20 mouse cellular contexts compared by ENCODE assay signal in the genomic region with DNA sequence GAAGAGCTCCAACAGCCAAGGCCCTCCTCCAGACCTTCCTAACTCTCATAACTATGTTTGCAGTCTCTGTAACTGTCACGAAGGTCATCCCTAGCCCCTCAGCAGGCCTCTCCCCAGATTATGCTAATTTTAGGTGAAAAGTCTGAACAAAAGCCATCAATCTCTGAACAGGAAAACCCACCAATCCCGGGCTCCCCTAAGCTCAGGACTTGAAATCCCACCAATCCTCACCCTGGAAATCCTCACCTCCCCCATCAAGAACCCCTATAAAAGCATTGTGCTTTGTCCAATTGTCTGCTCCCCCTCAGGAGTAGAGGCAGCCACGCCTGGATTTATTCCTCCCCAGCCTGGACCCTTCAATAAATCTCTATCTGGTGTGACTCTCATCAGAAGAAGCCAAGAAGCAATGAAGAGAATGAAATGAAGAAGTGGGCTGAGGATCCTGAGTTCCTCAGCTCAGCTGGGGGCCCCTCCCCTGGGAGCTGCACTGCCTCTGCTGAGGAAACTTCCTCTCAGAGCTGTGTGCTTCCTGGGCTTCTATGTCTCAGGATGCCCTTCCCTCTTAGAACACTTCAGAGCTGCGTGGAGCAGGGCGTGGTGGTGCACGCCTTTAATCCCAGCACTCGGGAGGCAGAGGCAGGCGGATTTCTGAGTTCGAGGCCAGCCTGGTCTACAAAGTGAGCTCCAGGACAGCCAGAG. TPM values are rescaled to one million over a fixed set of nuclear protein-coding genes. Genes with fewer than 3 reads are reported as not detected.
DNase-seq lines count a peak whose midpoint lies in the region; ATAC-seq and TF ChIP-seq lines count a peak whose summit lies in the region.
"Had no signal": no experiment of that assay in that cellular context is flagged by ENCODE, and none has a peak within 500 bp of the region (broad histone marks: within the 10 kb centered on the region; RNA-seq: fewer than 3 reads in every experiment).

No protein-coding gene starts in this region.

- TF ChIP-seq POLR2A in MEL (IDR thresholded peaks at IDR 0.05; ENCODE audit: control insufficient read depth in 1 of 2, insufficient read depth in 1 of 2, low read depth in 1 of 2, low read length in 2 of 2, poor library complexity in 1 of 2), result no peak

- no peaks in the 10 kb centered on the region for H3K27me3 ChIP-seq in hindbrain, embryonic 10.5 days (ENCODE audit: insufficient read depth, poor library complexity, severe bottlenecking)
- H3K27me3 ChIP-seq in hindbrain, embryonic 11.5 days (ENCODE audit: control insufficient read depth, insufficient read depth, low read length), result no peaks in the 10 kb centered on the region
- no peaks in the 10 kb centered on the region; a peak in 1 of 4 replicates for H3K27me3 ChIP-seq in MEL (ENCODE audit: control insufficient read depth in 1 of 2, insufficient read depth in 2 of 2, low read length in 2 of 2)
- H3K27me3 ChIP-seq: liver, embryonic 13.5 days had no signal

- no peaks in the 10 kb centered on the region for H3K9me3 ChIP-seq in hindbrain, embryonic 10.5 days
- H3K9me3 ChIP-seq in hindbrain, embryonic 11.5 days (ENCODE audit: control insufficient read depth, low read length), result no peaks in the 10 kb centered on the region
- no peaks in the 10 kb centered on the region for H3K9me3 ChIP-seq in MEL (replicated peaks; ENCODE audit: insufficient read depth, low read length)
- H3K9me3 ChIP-seq: G1E; liver, embryonic 13.5 days had no signal

- H3K4me2 ChIP-seq in hindbrain, embryonic 11.5 days (replicated peaks; ENCODE audit: low read depth, low read length), result no peak overlapping the region
- H3K4me2 ChIP-seq: heart, embryonic 11.5 days; liver, embryonic 13.5 days had no signal

- ATAC-seq in hindbrain, embryonic 11.5 days (ENCODE audit: low FRiP score), result no peak
- ATAC-seq in megakaryocyte, adult 5-6 weeks (ENCODE audit: poor library complexity, severe bottlenecking), result peak; percentile 93
- ATAC-seq in activated CD4-positive, CD25-positive, alpha-beta regulatory T cell, adult 4 months, result no peak

- TF ChIP-seq CTCF in MEL (IDR thresholded peaks at IDR 0.05 in 2 of 3, conservative IDR thresholded peaks at IDR 0.05 in 1 of 3; ENCODE audit: control insufficient read depth in 1 of 3, insufficient read depth in 1 of 3, low read depth in 2 of 3, low read length in 3 of 3, poor library complexity in 1 of 3, severe bottlenecking in 1 of 3), result no peak

- peak overlapping the region; percentile 59; the same call in 1 of the 2 replicates for H3K27ac ChIP-seq in hindbrain, embryonic 10.5 days
- no peak overlapping the region for H3K27ac ChIP-seq in hindbrain, embryonic 11.5 days (ENCODE audit: low read depth, low read length)
- no peak overlapping the region for H3K27ac ChIP-seq in MEL (ENCODE audit: control insufficient read depth, low read depth, low read length)
- H3K27ac ChIP-seq: hindbrain, postnatal 0 days; liver, embryonic 13.5 days had no signal

- no peak overlapping the region for H3K4me3 ChIP-seq in hindbrain, embryonic 10.5 days
- H3K4me3 ChIP-seq in hindbrain, embryonic 11.5 days (ENCODE audit: low read depth, low read length), result no peak overlapping the region
- H3K4me3 ChIP-seq in MEL (ENCODE audit: control insufficient read depth in 1 of 2, insufficient read depth in 1 of 2, low read depth in 2 of 2, low read length in 2 of 2), result no peak overlapping the region
- H3K4me3 ChIP-seq: liver, embryonic 13.5 days; megakaryocyte, embryonic 14.5 days had no signal

- no peak for DNase-seq in hindbrain, embryonic 10.5 days (ENCODE audit: low spot score)
- DNase-seq in hindbrain, embryonic 11.5 days (ENCODE audit: low spot score), result no peak
- DNase-seq in A20 (ENCODE audit: low read depth, low spot score) (peak; percentile 14), MEL (ENCODE audit: low read depth, low spot score) (peak; percentile 37)
- DNase-seq in spleen, postnatal 14 days (ENCODE audit: low spot score in 2 of 2), result no peak
- DNase-seq in heart, adult 11 months, result no peak
- DNase-seq: cerebellum, postnatal 14 days; gastrocnemius, postnatal 25 days; heart, postnatal 14 days; kidney, adult 11 months; kidney, postnatal 14 days; liver, embryonic 13.5 days; right cerebral cortex, adult 18-20 months; thymus, postnatal 36 days had no signal

- no peak for TF ChIP-seq RAD21 in MEL (IDR thresholded peaks at IDR 0.05; ENCODE audit: low read depth, low read length)

- peaks cover 21% of the 10 kb centered on the region for H3K4me1 ChIP-seq in hindbrain, embryonic 10.5 days (replicated peaks)
- H3K4me1 ChIP-seq in hindbrain, embryonic 11.5 days (replicated peaks; ENCODE audit: control insufficient read depth, insufficient read depth, low read length), result no peaks in the 10 kb centered on the region
- no peaks in the 10 kb centered on the region for H3K4me1 ChIP-seq in MEL (ENCODE audit: control insufficient read depth in 1 of 2, insufficient read depth in 2 of 2, low read length in 2 of 2)
- H3K4me1 ChIP-seq: liver, embryonic 13.5 days had no signal

- H3K79me2 ChIP-seq in MEL (ENCODE audit: control insufficient read depth, insufficient read depth, low read length, poor library complexity), result no peaks in the 10 kb centered on the region

- WGBS in hindbrain, embryonic 10.5 days, result 83% methylated on average over 9 of the region's 9 CpGs
- 76% methylated on average over 9 of the region's 9 CpGs for WGBS in hindbrain, embryonic 11.5 days

- no peaks in the 10 kb centered on the region; the same call in 1 of the 2 replicates for H3K36me3 ChIP-seq in hindbrain, embryonic 10.5 days
- no peaks in the 10 kb centered on the region for H3K36me3 ChIP-seq in hindbrain, embryonic 11.5 days (ENCODE audit: control insufficient read depth, insufficient read depth, low read length)
- no peaks in the 10 kb centered on the region for H3K36me3 ChIP-seq in MEL (ENCODE audit: control insufficient read depth in 1 of 2, insufficient read depth in 2 of 2, low read length in 2 of 2)
- H3K36me3 ChIP-seq: liver, embryonic 13.5 days had no signal

- H3K9ac ChIP-seq in hindbrain, embryonic 11.5 days (ENCODE audit: low read depth, low read length), result no peak overlapping the region
- H3K9ac ChIP-seq in MEL (ENCODE audit: control insufficient read depth, low read depth, low read length, poor library complexity, severe bottlenecking), result no peak overlapping the region
- H3K9ac ChIP-seq: liver, embryonic 13.5 days had no signal

- TF ChIP-seq EP300 in MEL (IDR thresholded peaks at IDR 0.05; ENCODE audit: low read depth in 1 of 2, low read length in 2 of 2), result no peak

TF ChIP-seq in MEL, 35 proteins besides CTCF, POLR2A, EP300 and RAD21:
- TF ChIP-seq ELF1 (IDR thresholded peaks at IDR 0.05; ENCODE audit: low read depth, low read length) (no peak), BHLHE40 (IDR thresholded peaks at IDR 0.05; ENCODE audit: borderline replicate concordance, low read depth, low read length) (no peak), TAL1 (IDR thresholded peaks at IDR 0.05; ENCODE audit: low read length) (no peak), ZC3H11A (IDR thresholded peaks at IDR 0.05; ENCODE audit: low read depth, low read length) (no peak)

RNA-seq across cellular contexts. Expression of a gene that starts 11.3 kb away (rescaled TPM):
- polyA plus RNA-seq in hindbrain, embryonic 10.5 days (2016; fragmentation: Nextera tagmentation; extraction: Ambion mirVana), result 12.1 and 12.8 TPM in 2 replicates
- 6.6 and 6.7 TPM in 2 replicates for polyA plus RNA-seq in hindbrain, embryonic 11.5 days (2014; fragmentation: Nextera tagmentation; extraction: Ambion mirVana)
- total RNA-seq in MEL (2012; rRNA removed), result 1.2 and 1.3 TPM in 2 replicates
- polyA plus RNA-seq in MEL (2012; ENCODE audit: insufficient read depth in 1 of 2, insufficient read length in 2 of 2, low read depth in 1 of 2, low replicate concordance in 2 of 2, missing spikeins in 1 of 2), result 1 to 10 TPM in 1 of 2 experiments, not detected in 1; 4.1 TPM
- total RNA-seq in megakaryocyte, adult 5-6 weeks (2015), result 4.2 and 5.4 TPM in 2 replicates
- total RNA-seq in megakaryocyte, adult 5-6 weeks (2017), result 4.2 and 5.4 TPM in 2 replicates
- polyA plus RNA-seq in activated CD4-positive, CD25-positive, alpha-beta regulatory T cell, adult 4 months (2017; shearing (Covaris generic)), result 1 to 10 TPM; 3.3 to 4.2 TPM

Comparison
In these comparisons a context has a peak if more than half of its experiments do, and no peak if none do; other contexts are left out.
1. DNase-seq: peak in A20 (single experiment) and MEL (single experiment); none in hindbrain, embryonic 10.5 days (single experiment), hindbrain, embryonic 11.5 days (single experiment), spleen, postnatal 14 days (0 of 2) and heart, adult 11 months (single experiment).